Mouse (Mus musculus): Measurements from ENCODE around the gene Srgap2. TPM values are rescaled to one million over a fixed set of nuclear protein-coding genes. Genes with fewer than 3 reads are reported as not detected.

Srgap2 gene
- polyA plus RNA-seq, 1 experiment, result 41.2 TPM

DNA sequence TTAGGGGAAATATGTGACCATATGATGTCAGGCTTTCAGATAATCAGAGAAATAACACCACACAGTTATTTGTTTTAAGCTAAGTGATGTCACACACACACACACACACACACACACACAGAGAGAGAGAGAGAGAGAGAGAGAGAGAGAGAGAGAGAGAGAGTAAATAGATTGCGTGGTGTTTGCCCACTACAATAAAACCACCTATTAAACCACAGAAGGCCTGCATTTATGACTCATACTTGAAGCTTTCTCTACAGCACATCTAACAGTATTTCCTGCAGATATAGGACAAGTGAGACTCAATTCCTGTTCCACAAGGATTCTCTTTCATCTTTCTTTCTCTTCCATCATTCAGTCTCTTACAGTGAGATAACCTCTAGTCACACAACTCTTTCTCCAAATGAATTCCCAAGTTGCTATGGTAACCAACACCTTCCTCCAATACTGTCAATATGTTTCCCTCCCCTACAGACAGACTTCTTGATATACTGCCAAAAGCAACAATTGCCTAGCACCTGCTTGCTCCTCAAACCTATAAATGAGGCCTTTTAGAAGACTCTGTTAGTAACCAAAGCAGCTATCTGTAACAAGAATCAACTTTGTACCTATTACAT, 66.1 kb downstream of the Srgap2 start:
- TF ChIP-seq CTCF (IDR thresholded peaks at IDR 0.05; ENCODE audit: extremely low read depth, insufficient read depth, low read length) (no peak), POLR2A (IDR thresholded peaks at IDR 0.05; ENCODE audit: extremely low read depth, insufficient read depth, low read length) (no peak)
- no peak overlapping the region for H3K4me3 ChIP-seq (ENCODE audit: insufficient read depth, low read length)

GRCm38 (mm10) chr1:131455355-131455890, 71.7 kb downstream of the Srgap2 start:
- TF ChIP-seq POLR2A (IDR thresholded peaks at IDR 0.05; ENCODE audit: extremely low read depth, insufficient read depth, low read length) (no peak), CTCF (IDR thresholded peaks at IDR 0.05; ENCODE audit: extremely low read depth, insufficient read depth, low read length) (no peak)
- Histone ChIP-seq H3K27ac (ENCODE audit: insufficient read depth, low read length) (peak overlapping the region; percentile 71; the same call in 1 of the 2 replicates), H3K4me1 (ENCODE audit: control insufficient read depth, insufficient read depth, low read length) (peaks cover 7% of the 10 kb centered on the region), H3K4me3 (ENCODE audit: insufficient read depth, low read length) (no peak overlapping the region)

More for the DNA sequence above, 66.1 kb downstream of the Srgap2 start:
- Histone ChIP-seq H3K27ac (ENCODE audit: insufficient read depth, low read length) (no peak overlapping the region), H3K4me1 (ENCODE audit: control insufficient read depth, insufficient read depth, low read length) (no peaks in the 10 kb centered on the region; the same call in 1 of the 2 replicates)

- H3K27ac ChIP-seq (ENCODE audit: insufficient read depth, low read length), result no peak overlapping the region
- H3K4me3 ChIP-seq (ENCODE audit: insufficient read depth, low read length), result no peak overlapping the region
- no peak for TF ChIP-seq POLR2A (IDR thresholded peaks at IDR 0.05; ENCODE audit: extremely low read depth, insufficient read depth, low read length)
- no peak for TF ChIP-seq CTCF (IDR thresholded peaks at IDR 0.05; ENCODE audit: extremely low read depth, insufficient read depth, low read length)
These were observed 72.8 kb downstream of the Srgap2 start for GRCm38 (mm10) chr1:131454386-131454785.

DNA sequence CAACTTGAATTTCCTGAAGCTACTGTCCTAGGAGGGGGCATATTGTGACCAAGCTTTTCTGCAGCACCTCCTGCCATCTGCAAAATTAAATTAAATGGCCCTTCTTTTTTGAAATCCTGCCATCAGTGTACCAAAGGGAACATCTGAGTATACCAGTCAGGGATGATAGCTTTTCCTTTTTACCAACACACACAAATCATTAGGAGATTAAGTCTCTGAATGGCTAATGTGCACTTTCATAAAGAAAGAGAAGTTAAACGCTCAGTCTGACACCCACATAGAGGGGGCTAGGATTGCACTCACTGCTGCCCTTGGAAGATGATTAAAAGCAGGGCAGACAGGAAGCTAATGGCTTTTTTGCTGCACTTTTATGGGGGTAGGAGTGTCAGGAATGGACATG, 73.8 kb downstream of the Srgap2 start:
- Histone ChIP-seq H3K4me3 (ENCODE audit: insufficient read depth, low read length) (no peak overlapping the region), H3K4me1 (ENCODE audit: control insufficient read depth, insufficient read depth, low read length) (peaks cover 7% of the 10 kb centered on the region), H3K27ac (ENCODE audit: insufficient read depth, low read length) (no peak overlapping the region)
- TF ChIP-seq POLR2A (IDR thresholded peaks at IDR 0.05; ENCODE audit: extremely low read depth, insufficient read depth, low read length), result no peak
- no peak for TF ChIP-seq CTCF (IDR thresholded peaks at IDR 0.05; ENCODE audit: extremely low read depth, insufficient read depth, low read length)

More at GRCm38 (mm10) chr1:131454386-131454785, 72.8 kb downstream of the Srgap2 start:
- H3K4me1 ChIP-seq (ENCODE audit: control insufficient read depth, insufficient read depth, low read length), result peaks cover 7% of the 10 kb centered on the region

GRCm38 (mm10) chr1:131448373-131448772, 78.8 kb downstream of the Srgap2 start:
- peaks cover 5% of the 10 kb centered on the region for H3K4me1 ChIP-seq (ENCODE audit: control insufficient read depth, insufficient read depth, low read length)
- H3K4me3 ChIP-seq (ENCODE audit: insufficient read depth, low read length), result no peak overlapping the region
- H3K27ac ChIP-seq (ENCODE audit: insufficient read depth, low read length), result no peak overlapping the region
- no peak for TF ChIP-seq POLR2A (IDR thresholded peaks at IDR 0.05; ENCODE audit: extremely low read depth, insufficient read depth, low read length)
- no peak for TF ChIP-seq CTCF (IDR thresholded peaks at IDR 0.05; ENCODE audit: extremely low read depth, insufficient read depth, low read length)

GRCm38 (mm10) chr1:131447333-131447732, 79.8 kb downstream of the Srgap2 start:
- Histone ChIP-seq H3K27ac (ENCODE audit: insufficient read depth, low read length) (no peak overlapping the region), H3K4me1 (ENCODE audit: control insufficient read depth, insufficient read depth, low read length) (peaks cover 4% of the 10 kb centered on the region), H3K4me3 (ENCODE audit: insufficient read depth, low read length) (no peak overlapping the region)
- TF ChIP-seq POLR2A (IDR thresholded peaks at IDR 0.05; ENCODE audit: extremely low read depth, insufficient read depth, low read length), result no peak
- TF ChIP-seq CTCF (IDR thresholded peaks at IDR 0.05; ENCODE audit: extremely low read depth, insufficient read depth, low read length), result no peak

GRCm38 (mm10) chr1:131446577-131446976, 80.6 kb downstream of the Srgap2 start:
- Histone ChIP-seq H3K27ac (ENCODE audit: insufficient read depth, low read length) (no peak overlapping the region), H3K4me3 (ENCODE audit: insufficient read depth, low read length) (no peak overlapping the region), H3K4me1 (ENCODE audit: control insufficient read depth, insufficient read depth, low read length) (peaks cover 2% of the 10 kb centered on the region; the same call in 1 of the 2 replicates)
- TF ChIP-seq CTCF (IDR thresholded peaks at IDR 0.05; ENCODE audit: extremely low read depth, insufficient read depth, low read length) (no peak), POLR2A (IDR thresholded peaks at IDR 0.05; ENCODE audit: extremely low read depth, insufficient read depth, low read length) (no peak)

DNA sequence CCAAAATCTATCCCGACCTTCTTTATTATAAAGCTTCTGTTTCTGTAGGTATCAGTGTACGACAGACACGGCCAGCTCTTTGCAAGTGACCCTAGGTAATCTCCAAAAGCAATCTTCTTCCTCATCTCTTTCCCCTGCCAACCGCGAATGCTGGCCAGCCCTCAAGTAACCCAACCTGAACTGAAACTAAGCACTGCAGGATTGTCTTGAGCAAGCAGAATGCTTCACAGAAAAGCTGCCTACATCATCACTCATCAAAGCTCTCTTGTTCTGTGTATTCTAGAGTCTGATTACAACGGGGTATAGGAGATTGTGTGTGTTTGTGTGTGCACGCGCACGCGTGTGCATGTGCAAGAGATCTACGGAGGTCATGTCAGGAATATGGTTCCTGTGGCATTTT, 88.6 kb downstream of the Srgap2 start:
- Histone ChIP-seq H3K4me1 (ENCODE audit: control insufficient read depth, insufficient read depth, low read length) (peaks cover 2% of the 10 kb centered on the region; the same call in 1 of the 2 replicates), H3K4me3 (ENCODE audit: insufficient read depth, low read length) (no peak overlapping the region), H3K27ac (ENCODE audit: insufficient read depth, low read length) (no peak overlapping the region)
- no peak for TF ChIP-seq CTCF (IDR thresholded peaks at IDR 0.05; ENCODE audit: extremely low read depth, insufficient read depth, low read length)
- no peak for TF ChIP-seq POLR2A (IDR thresholded peaks at IDR 0.05; ENCODE audit: extremely low read depth, insufficient read depth, low read length)

GRCm38 (mm10) chr1:131437975-131438374, 89.2 kb downstream of the Srgap2 start:
- H3K4me3 ChIP-seq (ENCODE audit: insufficient read depth, low read length), result no peak overlapping the region
- TF ChIP-seq POLR2A (IDR thresholded peaks at IDR 0.05; ENCODE audit: extremely low read depth, insufficient read depth, low read length) (no peak), CTCF (IDR thresholded peaks at IDR 0.05; ENCODE audit: extremely low read depth, insufficient read depth, low read length) (no peak)
- H3K4me1 ChIP-seq (ENCODE audit: control insufficient read depth, insufficient read depth, low read length), result peaks cover 2% of the 10 kb centered on the region; the same call in 1 of the 2 replicates
- 0 out of 2 replicates have a peak overlapping the region, but pooled peaks have one; percentile 4 for H3K27ac ChIP-seq (ENCODE audit: insufficient read depth, low read length)

- TF ChIP-seq POLR2A (IDR thresholded peaks at IDR 0.05; ENCODE audit: extremely low read depth, insufficient read depth, low read length) (no peak), CTCF (IDR thresholded peaks at IDR 0.05; ENCODE audit: extremely low read depth, insufficient read depth, low read length) (no peak)
- Histone ChIP-seq H3K27ac (ENCODE audit: insufficient read depth, low read length) (no peak overlapping the region), H3K4me3 (ENCODE audit: insufficient read depth, low read length) (no peak overlapping the region), H3K4me1 (ENCODE audit: control insufficient read depth, insufficient read depth, low read length) (peaks cover 2% of the 10 kb centered on the region; the same call in 1 of the 2 replicates)
These were observed 90.5 kb downstream of the Srgap2 start for GRCm38 (mm10) chr1:131436609-131437008.

Measured in cortical plate, adult 2 months (tissue).